Mouse (Mus musculus): ENCODE results near the gene Hist1h1c.
"Not testable (repeated sequence)": the region's sequence is repeated elsewhere in the genome, so short reads cannot be mapped to it uniquely, and the experiment has no call there.

Hist1h1c gene

DNA sequence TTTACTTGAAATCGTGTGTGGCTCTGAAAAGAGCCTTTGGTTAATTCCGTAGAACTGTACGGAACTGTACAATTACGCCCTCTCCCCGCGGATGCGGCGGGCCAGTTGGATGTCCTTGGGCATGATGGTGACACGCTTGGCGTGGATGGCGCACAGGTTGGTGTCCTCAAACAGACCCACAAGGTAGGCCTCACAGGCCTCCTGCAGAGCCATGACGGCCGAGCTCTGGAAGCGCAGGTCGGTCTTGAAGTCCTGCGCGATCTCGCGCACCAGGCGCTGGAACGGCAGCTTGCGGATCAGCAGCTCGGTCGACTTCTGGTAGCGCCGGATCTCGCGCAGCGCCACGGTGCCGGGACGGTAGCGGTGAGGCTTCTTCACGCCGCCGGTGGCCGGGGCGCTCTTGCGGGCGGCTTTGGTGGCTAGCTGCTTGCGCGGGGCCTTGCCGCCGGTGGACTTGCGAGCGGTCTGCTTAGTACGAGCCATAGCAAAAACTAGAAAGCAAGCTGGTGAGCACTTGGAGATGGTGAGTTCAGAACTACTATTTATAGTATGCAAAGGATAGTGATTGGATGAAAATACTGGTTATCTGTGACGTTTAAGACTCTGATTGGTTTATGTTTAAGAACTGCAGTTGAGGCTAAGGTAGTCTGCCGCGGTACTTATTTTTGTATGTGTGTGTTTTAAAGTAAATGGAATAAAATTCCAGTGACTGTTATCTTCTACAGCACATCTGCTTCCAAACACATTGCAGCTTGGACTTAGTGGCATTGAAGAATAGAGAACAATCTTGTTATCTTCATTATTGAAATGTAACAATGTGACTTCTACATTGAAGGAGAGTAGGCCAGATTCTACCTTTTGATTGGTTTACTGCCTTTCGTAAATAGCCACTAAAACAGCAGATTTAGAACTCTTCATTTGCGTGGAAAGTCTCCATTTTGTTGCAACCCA is 23.5 kb downstream of the Hist1h1c start, which contains the start of gene Hist1h3a:
Hist1h3a (minus strand) TSS at position 516 of the 951 bp plus-strand sequence.
- DNase-seq = peak; percentile 71

DNA sequence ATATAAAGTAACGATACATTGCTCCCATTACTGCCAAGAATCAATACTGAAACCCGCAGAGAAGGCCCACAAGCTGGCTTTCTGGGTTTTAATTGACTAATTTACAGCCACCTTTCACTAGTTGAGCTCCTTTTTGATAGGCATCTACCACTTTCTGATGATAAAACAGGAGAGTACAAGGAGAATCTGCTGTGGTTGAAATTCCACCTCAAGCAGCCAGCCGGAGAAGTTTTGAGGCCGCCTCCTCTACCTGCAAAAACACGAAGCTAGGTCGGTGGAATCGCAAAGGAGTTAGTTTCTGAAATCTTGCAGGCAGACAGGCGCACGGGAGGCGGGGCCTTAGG is 24.6 kb downstream of the Hist1h1c start:
- DNase-seq = no peak

DNA sequence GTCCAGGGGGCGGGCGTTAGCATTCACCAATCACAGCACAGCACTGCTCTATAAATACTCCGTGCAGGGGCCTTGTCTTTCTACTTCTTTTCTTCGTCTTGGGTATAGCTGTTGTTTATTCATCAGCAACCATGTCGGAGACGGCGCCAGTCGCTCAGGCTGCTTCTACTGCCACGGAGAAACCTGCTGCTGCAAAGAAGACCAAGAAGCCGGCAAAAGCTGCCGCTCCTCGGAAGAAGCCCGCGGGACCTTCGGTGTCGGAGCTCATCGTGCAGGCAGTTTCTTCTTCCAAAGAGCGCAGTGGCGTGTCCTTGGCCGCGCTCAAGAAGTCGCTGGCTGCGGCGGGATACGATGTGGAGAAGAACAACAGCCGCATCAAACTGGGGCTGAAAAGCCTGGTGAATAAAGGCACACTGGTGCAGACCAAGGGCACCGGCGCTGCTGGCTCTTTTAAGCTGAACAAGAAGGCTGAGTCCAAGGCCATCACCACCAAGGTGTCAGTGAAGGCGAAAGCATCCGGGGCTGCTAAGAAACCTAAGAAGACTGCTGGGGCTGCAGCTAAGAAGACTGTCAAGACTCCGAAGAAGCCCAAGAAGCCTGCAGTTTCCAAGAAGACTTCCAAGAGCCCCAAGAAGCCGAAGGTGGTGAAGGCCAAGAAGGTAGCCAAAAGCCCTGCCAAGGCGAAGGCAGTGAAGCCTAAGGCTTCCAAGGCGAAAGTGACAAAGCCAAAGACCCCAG is 25.1 kb downstream of the Hist1h1c start, which contains the start of gene Hist1h1a:
Hist1h1a (plus strand) TSS at position 81 of the 738 bp plus-strand sequence.
- peak; percentile 92 for DNase-seq

DNA sequence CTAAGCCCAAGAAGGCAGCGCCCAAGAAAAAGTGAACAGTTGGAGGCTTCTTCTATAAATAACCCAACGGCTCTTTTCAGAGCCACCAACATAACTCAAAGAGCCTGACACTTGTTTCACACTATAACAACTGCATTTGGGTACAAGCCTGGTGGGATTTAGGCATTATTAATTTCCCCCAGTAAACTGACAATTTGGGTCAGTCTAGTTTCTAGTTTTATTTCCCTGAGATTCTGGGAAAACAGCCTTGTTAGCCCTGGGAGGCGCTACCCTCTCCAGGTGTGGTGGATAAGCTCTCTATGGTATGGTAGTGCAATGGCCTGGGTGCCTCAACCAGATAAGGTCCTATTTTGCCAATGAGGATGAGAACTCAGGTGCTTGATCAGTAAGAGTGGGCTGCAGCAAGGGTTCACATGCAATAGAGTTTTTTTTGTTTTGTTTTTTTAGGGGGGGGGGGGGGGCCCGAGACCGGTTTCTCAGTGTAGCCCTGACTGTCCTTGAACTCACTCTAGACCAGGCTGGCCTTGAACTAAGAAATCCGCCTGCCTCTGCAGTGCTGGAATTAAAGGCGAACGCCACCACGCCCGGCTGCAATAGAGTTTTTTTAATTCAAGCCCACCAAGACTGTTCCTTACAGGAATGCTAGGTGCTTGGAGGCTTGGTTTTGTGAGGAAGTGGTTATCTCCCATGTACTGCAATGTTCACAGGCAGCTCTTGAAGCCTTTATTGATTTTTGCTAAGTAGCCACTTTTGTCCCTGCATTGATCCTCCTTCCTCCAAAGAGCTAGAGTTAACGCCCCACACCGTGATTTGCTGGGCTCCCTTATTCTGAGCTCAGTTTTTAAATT is 25.9 kb downstream of the Hist1h1c start:
- DNase-seq = no peak

DNA sequence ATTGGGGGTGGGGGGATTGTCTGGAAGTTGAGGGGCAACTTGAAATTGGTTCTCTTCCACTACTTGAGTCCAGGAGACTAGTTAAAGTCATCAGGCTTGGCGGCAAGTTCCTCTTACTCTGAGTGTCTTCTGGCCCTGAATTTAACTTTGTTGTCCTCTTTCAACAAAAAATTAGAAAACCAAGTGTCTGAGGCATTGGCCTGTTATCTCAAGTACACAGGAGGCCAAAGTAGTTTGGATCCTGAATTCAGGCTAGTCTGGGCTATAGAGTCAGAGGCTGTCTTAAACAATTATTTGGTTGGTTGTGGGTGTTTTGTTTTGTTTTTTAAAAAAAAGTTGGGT is 26.5 kb downstream of the Hist1h1c start:
- DNase-seq = no peak

DNA sequence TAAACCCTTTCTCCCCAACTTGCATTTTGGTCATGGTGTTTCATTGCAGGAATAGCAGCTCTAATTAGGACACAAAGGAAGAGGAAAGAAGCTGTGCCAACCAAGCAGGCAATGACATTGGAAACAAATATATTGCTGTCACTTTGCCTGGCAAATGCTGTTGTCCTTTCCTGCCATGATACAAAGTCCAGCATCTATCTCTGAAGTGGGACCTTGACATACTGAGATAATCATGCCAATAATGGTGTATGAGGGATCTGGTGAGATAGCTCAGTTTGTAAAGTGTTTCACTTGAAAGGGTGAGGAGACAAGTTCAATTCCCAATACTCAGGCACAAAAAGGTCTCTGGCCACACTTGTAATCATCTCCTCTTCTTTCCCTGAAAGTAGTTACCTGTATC is 28.2 kb downstream of the Hist1h1c start:
- DNase-seq = no peak

DNA sequence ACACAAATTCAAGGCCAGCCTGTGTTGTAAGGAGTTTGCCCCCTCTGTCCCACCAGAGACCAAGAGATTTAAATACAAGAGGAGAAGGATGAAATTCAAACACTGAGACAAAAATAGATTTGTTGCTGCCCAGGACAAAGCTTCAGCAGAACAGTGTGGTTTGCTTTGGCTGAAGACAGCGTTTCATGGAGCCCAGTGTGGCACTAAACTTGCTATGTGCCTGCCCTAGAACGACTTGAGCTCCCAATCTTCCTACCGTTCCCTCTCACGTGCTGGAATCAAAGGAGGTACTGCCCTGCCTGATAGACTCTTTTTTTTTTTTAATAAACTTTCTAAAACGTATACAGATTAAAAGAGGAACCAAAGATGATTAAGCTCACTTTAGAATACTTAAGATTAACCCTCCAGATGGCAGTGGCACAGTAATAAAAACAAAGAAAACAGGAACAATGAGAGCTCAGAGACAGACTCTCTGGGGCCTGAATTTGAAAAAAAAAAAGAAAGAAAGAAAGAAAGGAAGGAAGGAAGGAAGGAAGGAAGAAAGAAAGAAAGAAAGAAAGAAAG is 30.3 kb downstream of the Hist1h1c start:
- DNase-seq = no peak

DNA sequence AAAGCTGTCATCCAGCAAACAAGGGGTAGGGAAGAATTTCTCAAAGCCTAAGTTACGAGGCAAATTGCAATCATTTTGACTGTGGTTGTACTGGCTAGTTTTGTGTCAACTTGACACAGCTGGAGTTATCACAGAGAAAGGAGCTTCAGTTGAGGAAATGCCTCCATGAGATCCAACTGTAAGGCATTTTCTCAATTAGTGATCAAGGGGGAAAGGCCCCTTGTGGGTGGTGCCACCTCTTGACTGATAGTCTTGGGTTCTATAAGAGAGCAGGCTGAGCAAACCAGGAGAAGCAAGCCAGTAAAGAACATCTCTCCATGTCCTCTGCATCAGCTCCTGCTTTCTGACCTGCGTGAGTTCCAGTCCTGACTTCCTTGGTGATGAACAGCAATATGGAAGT is 31.0 kb downstream of the Hist1h1c start, which contains the start of gene Trim38:
Trim38 (plus strand) TSS at position 301 of the 400 bp plus-strand sequence.
- not testable (repeated sequence) for DNase-seq

DNA sequence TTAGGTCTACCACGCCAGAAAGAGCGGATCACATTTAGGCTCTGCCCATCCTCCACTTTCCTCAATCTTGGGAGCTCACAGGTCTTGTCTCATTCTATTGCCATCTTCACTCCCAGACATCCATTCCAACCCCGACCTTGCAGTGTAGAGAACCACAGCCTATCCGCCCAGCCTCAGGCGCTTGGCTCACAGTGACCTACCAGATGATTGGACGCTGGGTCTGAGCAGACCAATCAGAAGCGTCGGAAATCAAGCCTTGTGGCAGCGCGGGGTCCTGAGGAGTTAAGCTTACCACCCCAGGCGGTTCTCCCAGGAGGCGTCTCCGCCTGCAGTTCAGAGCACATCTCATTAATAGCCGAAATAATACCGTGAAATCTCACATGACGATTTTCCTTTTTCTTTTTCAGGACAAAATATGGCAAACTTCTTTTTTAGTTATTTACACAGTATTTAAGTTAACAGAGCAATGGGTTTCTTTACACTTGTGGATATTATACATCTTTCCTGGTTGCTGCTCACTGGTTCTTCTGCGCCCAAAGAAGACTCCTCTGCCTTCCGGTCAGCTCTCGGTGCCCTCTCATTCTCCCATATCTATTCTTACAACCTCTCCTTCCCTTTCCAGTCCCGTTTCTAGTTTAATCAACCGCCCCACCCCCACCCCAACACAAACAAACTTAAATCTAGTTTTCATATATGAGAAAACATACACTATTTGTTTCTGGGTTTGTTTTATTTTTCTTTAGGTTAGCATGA is 34.1 kb downstream of the Hist1h1c start:
- peak; percentile 35 for DNase-seq

DNA sequence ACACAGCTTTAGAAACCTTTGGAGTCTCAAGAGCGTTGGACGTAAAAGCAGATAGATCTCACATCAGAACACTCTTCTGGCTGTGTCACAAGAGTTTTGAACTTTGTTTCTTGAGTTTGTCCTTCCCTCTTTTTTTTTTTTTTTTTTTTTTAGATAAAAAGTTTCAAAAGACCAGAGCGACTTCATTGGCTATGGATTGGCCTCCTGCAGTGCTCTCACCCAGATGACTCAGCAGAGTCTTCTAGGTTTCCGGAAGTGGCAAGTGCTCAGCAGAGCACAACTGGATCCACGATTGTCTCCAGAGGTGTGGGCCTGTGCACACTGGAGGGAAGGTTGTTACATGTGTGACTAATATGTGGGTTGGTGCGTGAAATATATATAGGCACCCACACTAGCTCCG is 39.7 kb downstream of the Hist1h1c start:
- no peak for DNase-seq

DNA sequence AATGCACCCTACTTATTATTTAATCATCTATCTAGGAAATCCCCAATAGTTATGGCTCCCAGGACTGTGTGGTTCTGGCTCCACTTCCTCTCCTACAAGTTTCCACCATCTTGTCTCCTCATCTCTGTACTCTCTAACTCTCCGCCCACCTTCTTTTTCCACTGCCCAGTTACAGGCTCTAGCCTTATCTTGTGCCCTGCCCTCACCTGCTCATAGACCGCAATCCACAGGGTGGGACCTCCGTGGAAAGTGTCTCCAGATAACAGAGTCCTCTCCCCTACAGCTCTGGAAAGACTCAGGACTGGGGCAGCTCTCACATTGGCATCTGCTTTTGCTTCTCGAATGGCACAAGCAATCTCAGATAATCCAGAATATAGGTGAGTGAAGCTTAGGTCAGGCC is 40.4 kb downstream of the Hist1h1c start:
- DNase-seq = no peak

Data from lung, postnatal 36 days (tissue).